Mouse (Mus musculus) brain, adult 10 weeks (tissue): ENCODE data around the gene Znrf2. TPM values are rescaled to one million over a fixed set of nuclear protein-coding genes. Genes with fewer than 3 reads are reported as not detected.

Experiments used
- polyA plus RNA-seq: library from polyadenylated mRNA; stranded (reverse); fragments of 350-450 nt; fragmentation: Illumina TruSeq; extraction: RNeasy Lipid Tissue Mini Kit (QIAGEN cat#74804); gene quantifications from one replicate; pipeline ENCODE4 v1.2.3, GENCODE M21; 2015; ENCODE audit warnings: low read depth, low replicate concordance

Znrf2 gene
- 9.4 TPM for polyA plus RNA-seq

DNA sequence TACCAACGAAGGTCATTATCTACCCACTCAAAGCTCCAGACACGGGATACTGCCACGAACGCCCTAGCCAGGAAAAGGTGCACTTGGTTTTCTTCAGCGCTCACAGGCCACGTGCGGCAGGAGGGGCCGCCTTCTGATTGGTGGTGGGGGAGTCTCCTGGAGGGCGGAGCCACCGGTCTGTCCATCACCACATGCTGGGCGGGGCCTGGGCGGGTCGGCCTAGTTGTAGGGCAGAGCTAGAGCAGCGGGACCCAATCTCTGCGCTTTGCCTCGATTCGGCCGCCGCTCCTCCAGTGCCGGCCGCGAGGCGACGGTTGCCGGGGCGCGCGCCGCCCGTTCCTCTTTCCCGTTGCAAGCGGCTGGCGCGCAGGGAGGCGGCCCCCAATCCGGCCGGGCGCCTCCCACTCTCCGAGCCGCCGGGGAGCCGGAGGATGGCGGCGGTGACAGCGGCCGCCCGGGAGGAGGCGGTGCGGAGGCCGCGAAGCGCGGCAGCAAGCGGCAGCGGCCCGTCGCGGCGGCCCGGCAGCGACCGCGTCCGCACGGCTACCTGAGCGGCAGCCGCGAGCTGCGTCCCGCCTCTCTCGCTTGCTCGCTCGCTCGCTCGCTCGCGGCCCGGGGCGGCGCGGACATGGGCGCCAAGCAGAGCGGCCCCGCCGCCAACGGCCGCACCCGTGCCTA, at the start of gene Znrf2:
Gene Znrf2, plus strand, starts transcription at position 529 of the 678 bp plus-strand sequence.

Other genes starting within 250 kb of the Znrf2 start
- gene Plekha8, start 221.8 kb upstream of the Znrf2 start, polyA plus RNA-seq: 8.4 TPM
- 13.3 TPM for gene Fkbp14, start 219.6 kb upstream of the Znrf2 start, polyA plus RNA-seq
- gene Mturn, start 135.3 kb upstream of the Znrf2 start, polyA plus RNA-seq: 82.9 TPM
- gene Nod1, start 155.7 kb downstream of the Znrf2 start, polyA plus RNA-seq: 3.6 TPM
- 38.6 TPM for gene Ggct, start 176.0 kb downstream of the Znrf2 start, polyA plus RNA-seq
- 132 TPM for gene Gars, start 221.1 kb downstream of the Znrf2 start, polyA plus RNA-seq